ENCODE assay signal across 24 mouse cellular contexts in genomic region chr6:136424166-136424565, GRCm38 (mm10). TPM values are rescaled to one million over a fixed set of nuclear protein-coding genes. Genes with fewer than 3 reads are reported as not detected.
"Had no signal": no experiment of that assay in that cellular context is flagged by ENCODE, and none has a peak within 500 bp of the region (broad histone marks: within the 10 kb centered on the region; RNA-seq: fewer than 3 reads in every experiment).

No protein-coding gene starts in this region.

- H3K4me1 ChIP-seq: midbrain, embryonic 10.5 days; neural tube, embryonic 12.5 days had no signal

- H3K9ac ChIP-seq: limb, embryonic 15.5 days; liver, embryonic 12.5 days; lung, embryonic 14.5 days; neural tube, embryonic 12.5 days had no signal

- H3K27ac ChIP-seq: kidney, postnatal 0 days; limb, embryonic 15.5 days; liver, embryonic 12.5 days; midbrain, embryonic 10.5 days; neural tube, embryonic 12.5 days had no signal

- DNase-seq: kidney, adult 9 months; kidney, postnatal 36 days; layer of hippocampus, adult 9-11 months; lung, embryonic 14.5 days; lung, postnatal 10 days; lung, postnatal 4 days; midbrain, embryonic 14.5 days; retina, postnatal 1 day; right cerebral cortex, postnatal 4 days; spleen, adult 18-20 months; thymus, adult 18-20 months; thymus, postnatal 14 days had no signal

- ATAC-seq: liver, embryonic 12.5 days had no signal

- H3K36me3 ChIP-seq: limb, embryonic 15.5 days; liver, embryonic 12.5 days; midbrain, embryonic 10.5 days; neural tube, embryonic 12.5 days had no signal

- H3K4me2 ChIP-seq: limb, embryonic 15.5 days; liver, embryonic 12.5 days; lung, embryonic 14.5 days; neural tube, embryonic 12.5 days had no signal

- H3K27me3 ChIP-seq: limb, embryonic 15.5 days; liver, embryonic 12.5 days; neural tube, embryonic 12.5 days had no signal

- H3K9me3 ChIP-seq: limb, embryonic 15.5 days; liver, embryonic 12.5 days; midbrain, embryonic 10.5 days; neural tube, embryonic 12.5 days had no signal

- H3K4me3 ChIP-seq: limb, embryonic 15.5 days; liver, embryonic 12.5 days; midbrain, embryonic 10.5 days; myocyte; neural tube, embryonic 12.5 days had no signal

RNA-seq across cellular contexts. Expression of gene E330021D16Rik, which starts 8.8 kb away (rescaled TPM):
- total RNA-seq: layer of hippocampus, adult 18-20 months; left cerebral cortex, adult 18-20 months; left cerebral cortex, postnatal 10 days; megakaryocyte, adult 5-6 weeks had no signal
- polyA plus RNA-seq: limb, embryonic 11.5 days; limb, embryonic 15.5 days; liver, embryonic 12.5 days; lung, embryonic 14.5 days; midbrain, embryonic 10.5 days; midbrain, embryonic 14.5 days; myocyte; neural tube, embryonic 12.5 days; urinary bladder, adult 2 months had no signal
